Mouse (Mus musculus) neural tube, embryonic 14.5 days (tissue): Measurements from ENCODE around the gene Gm9837. TPM values are rescaled to one million over a fixed set of nuclear protein-coding genes. Genes with fewer than 3 reads are reported as not detected.

Source experiments
- ATAC-seq: fragments of 200-750 bp; cut with Nextera tagmentation; 2 replicates; pipeline ENCODE4 v1.8.0; 2017; ENCODE audit warnings: low read depth, mild to moderate bottlenecking, moderate TSS enrichment, moderate library complexity
- H3K27ac ChIP-seq: fragments of 300-500 bp; sonication (generic); 2 replicates; pipeline ENCODE4 v1.5.1; 2014; ENCODE audit warnings: low read depth, mild to moderate bottlenecking, control low read depth, low read length, moderate library complexity, mixed read lengths
- H3K27me3 ChIP-seq: fragments of 300-500 bp; sonication (generic); 2 replicates; pipeline ENCODE4 v1.6.1; 2014; ENCODE audit warnings: low read length; ENCODE audit not compliant: control insufficient read depth, insufficient read depth
- H3K36me3 ChIP-seq: fragments of 300-500 bp; sonication (generic); 2 replicates; pipeline ENCODE4 v1.6.1; 2014; ENCODE audit warnings: low read length, mixed read lengths; ENCODE audit not compliant: control insufficient read depth, insufficient read depth
- H3K4me1 ChIP-seq: fragments of 300-500 bp; sonication (generic); 2 replicates; pipeline ENCODE4 v1.6.1; 2014; ENCODE audit warnings: low read length; ENCODE audit not compliant: control insufficient read depth, insufficient read depth
- H3K4me2 ChIP-seq: fragments of 300-500 bp; sonication (generic); 2 replicates; pipeline ENCODE4 v1.6.1; 2014; ENCODE audit warnings: mild to moderate bottlenecking, low read depth, low read length, control low read depth
- H3K4me3 ChIP-seq: fragments of 300-500 bp; sonication (generic); 2 replicates; pipeline ENCODE4 v1.5.1; 2014; ENCODE audit warnings: low read depth, low read length, control low read depth, mixed read lengths
- H3K9ac ChIP-seq: fragments of 300-500 bp; sonication (generic); replicated peaks from 2 replicates; pipeline ENCODE4 v1.6.1; 2014; ENCODE audit warnings: low read depth, mild to moderate bottlenecking, control low read depth, low read length, mixed read lengths
- H3K9me3 ChIP-seq: fragments of 300-500 bp; sonication (generic); 2 replicates; pipeline ENCODE4 v1.6.1; 2016; ENCODE audit warnings: low read length; ENCODE audit not compliant: control insufficient read depth
- WGBS: fragments of 180-500 bp; shearing (Covaris S2); extraction: QIAGEN DNeasy Blood & Tissue Kit; methylation state at CpG from one replicate; pipeline ENCODE4 v1.1.7; 2014; 5-methylcytosine and 5-hydroxymethylcytosine counted together
- polyA plus RNA-seq: library from polyadenylated mRNA; unstranded; fragments of >200 nt; fragmentation: Nextera tagmentation; extraction: Ambion mirVana; gene quantifications from 2 replicates; pipeline ENCODE4 v1.2.1, GENCODE M21; 2014

The Gm9837 gene
- polyA plus RNA-seq, 1 experiment from 2014 or later: not detected

DNA sequence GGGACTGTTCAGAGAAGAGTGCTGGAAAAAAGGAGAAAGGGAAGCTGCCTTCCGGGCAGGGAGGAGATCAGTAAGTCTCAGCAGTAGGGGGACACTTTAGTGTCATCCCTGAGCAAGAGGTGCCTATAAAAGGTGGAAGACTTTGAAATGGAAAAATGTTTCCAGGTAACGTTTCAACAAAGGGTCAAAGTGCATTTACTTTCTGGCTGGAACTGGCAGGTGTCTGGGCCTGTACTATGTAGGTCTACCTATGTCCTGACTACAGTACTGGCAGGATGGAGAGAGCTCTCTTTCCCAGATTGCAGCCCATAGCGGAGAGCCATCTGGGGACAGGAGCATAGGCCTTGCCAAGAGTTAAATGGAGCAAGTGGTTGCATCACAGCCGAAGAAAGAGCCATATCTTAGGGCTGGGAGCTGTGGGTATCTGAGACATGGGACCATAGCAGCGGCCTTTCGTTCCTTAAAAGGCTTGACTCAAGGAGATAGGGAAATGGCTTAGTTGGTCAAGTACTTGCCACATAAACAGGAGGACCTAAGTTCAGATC lies 44.5 kb downstream of the Gm9837 start:
- no peak for ATAC-seq
- no peak overlapping the region for H3K4me2 ChIP-seq
- WGBS: 86% methylated on average over 6 of the region's 6 CpGs
- no peaks in the 10 kb centered on the region for H3K27me3 ChIP-seq
- H3K9me3 ChIP-seq: no peaks in the 10 kb centered on the region
- H3K4me3 ChIP-seq: no peak overlapping the region
- 0 out of 2 replicates have a peak, but pooled peaks cover 7% of the 10 kb centered on the region for H3K36me3 ChIP-seq
- no peak overlapping the region for H3K27ac ChIP-seq
- no peak overlapping the region for H3K9ac ChIP-seq
- peaks cover 6% of the 10 kb centered on the region; the same call in 1 of the 2 replicates for H3K4me1 ChIP-seq

DNA sequence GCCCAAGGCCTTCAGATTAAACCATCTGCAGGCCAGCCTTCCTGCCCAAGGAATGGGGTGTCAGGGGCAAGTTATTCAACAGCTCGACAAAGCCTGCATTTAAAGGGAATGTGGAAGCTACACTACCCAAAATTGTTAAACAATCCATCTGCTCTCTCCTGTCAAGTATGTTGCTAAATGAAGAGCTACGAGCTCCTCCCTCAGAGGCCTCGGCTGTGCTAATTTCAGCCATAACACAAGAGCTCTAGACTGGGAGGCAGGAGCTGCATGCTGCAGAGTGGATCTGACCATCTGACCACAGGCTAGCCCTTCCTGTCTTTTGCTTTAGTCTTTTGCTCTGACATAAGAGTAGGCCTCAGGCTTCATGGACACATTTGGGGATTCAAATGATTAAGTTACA lies 45.0 kb downstream of the Gm9837 start:
- WGBS: 71% methylated on average over 3 of the region's 3 CpGs
- peaks cover 10% of the 10 kb centered on the region; the same call in 1 of the 2 replicates for H3K36me3 ChIP-seq
- no peak overlapping the region for H3K4me2 ChIP-seq
- H3K4me3 ChIP-seq: no peak overlapping the region
- H3K9me3 ChIP-seq: no peaks in the 10 kb centered on the region
- H3K4me1 ChIP-seq: peaks cover 6% of the 10 kb centered on the region; the same call in 1 of the 2 replicates
- ATAC-seq: no peak
- no peak overlapping the region for H3K27ac ChIP-seq
- H3K9ac ChIP-seq: no peak overlapping the region
- no peaks in the 10 kb centered on the region for H3K27me3 ChIP-seq

DNA sequence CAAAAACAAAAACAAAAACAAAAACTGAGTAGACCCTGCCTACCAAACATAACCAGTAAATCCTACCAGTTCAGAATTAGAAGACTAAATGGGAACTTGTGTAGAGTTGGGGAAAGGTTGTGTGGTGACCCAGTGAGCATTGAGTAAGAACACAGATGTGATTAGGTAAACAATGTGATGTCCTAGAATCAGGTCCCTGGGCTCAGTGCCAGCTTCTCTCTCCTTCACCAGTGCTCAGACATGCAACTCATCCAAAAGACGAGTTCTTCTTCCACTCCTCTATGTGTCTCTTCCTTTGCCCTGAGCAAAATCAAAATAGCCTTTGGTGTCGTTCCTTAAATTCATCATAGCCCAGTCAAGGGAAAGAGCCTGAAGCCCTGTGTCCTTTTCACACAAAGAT lies 45.5 kb downstream of the Gm9837 start:
- WGBS: 80% methylated on average over 2 of the region's 2 CpGs
- Histone ChIP-seq H3K4me2 (no peak overlapping the region), H3K4me3 (no peak overlapping the region), H3K27me3 (no peaks in the 10 kb centered on the region), H3K27ac (no peak overlapping the region), H3K4me1 (peaks cover 5% of the 10 kb centered on the region; the same call in 1 of the 2 replicates), H3K9ac (no peak overlapping the region), H3K9me3 (no peaks in the 10 kb centered on the region), H3K36me3 (peaks cover 15% of the 10 kb centered on the region; the same call in 1 of the 2 replicates)
- no peak for ATAC-seq

DNA sequence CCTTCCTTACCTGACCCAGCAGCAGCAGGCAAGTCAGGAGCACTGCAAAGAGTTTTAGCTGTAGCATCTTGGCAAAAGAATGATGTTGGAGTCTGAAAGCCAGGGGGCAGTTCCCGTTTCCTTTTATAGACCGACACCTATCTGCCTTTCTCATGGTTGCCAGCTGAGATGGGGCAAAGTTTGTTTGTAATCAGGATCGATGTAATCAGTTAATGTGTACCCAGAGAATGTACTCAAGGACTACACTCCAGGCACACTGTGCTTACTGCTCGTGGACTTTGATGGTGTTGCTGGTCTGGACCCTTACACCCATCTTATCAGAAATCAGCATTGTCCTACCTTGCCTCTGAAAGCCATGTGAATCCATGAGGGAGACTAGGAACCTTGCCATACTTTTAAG lies 47.2 kb downstream of the Gm9837 start, which contains the start of gene Leap2:
Gene Leap2, minus strand, starts transcription at position 135 of the 400 bp plus-strand sequence.
- WGBS: 92% methylated on average over 4 of the region's 4 CpGs
- ATAC-seq: no peak
- no peak within 1 kb of the TSS for H3K27ac ChIP-seq

More for the DNA sequence above, 47.2 kb downstream of the Gm9837 start, which contains the start of gene Leap2:
- Histone ChIP-seq H3K9ac (no peak within 1 kb of the TSS), H3K27me3 (no peaks in the 10 kb centered on the region), H3K9me3 (no peaks in the 10 kb centered on the region), H3K4me3 (no peak within 1 kb of the TSS), H3K4me1 (no peaks in the 10 kb centered on the region), H3K36me3 (peaks cover 13% of the 10 kb centered on the region), H3K4me2 (no peak within 1 kb of the TSS)

Other genes starting within 250 kb of the Gm9837 start
- 51.7 and 53.8 TPM in 2 replicates for gene Hspa4, start 170.0 kb downstream of the Gm9837 start, polyA plus RNA-seq
- 16.8 and 18.7 TPM in 2 replicates for gene Zcchc10, start 145.8 kb downstream of the Gm9837 start, polyA plus RNA-seq
- 59.2 and 95.0 TPM in 2 replicates for gene Aff4, start 119.6 kb downstream of the Gm9837 start, polyA plus RNA-seq
- not detected in 2 replicates for gene Leap2, start 47.3 kb downstream of the Gm9837 start, polyA plus RNA-seq
- gene Uqcrq, start 39.6 kb downstream of the Gm9837 start, polyA plus RNA-seq: 771 and 826 TPM in 2 replicates
- gene Gdf9, start 39.5 kb downstream of the Gm9837 start, polyA plus RNA-seq: 3.4 and 5.3 TPM in 2 replicates
- gene Gm10447, start 13.4 kb downstream of the Gm9837 start, polyA plus RNA-seq: 0.14 TPM in 1 of 2 replicates, not detected in the other
- 1.8 and 2.9 TPM in 2 replicates for gene Shroom1, start 13.3 kb downstream of the Gm9837 start, polyA plus RNA-seq
- 0.23 TPM in 1 of 2 replicates, not detected in the other for gene Gm9945, start 9.7 kb upstream of the Gm9837 start, polyA plus RNA-seq
- gene Sowaha, start 9.8 kb upstream of the Gm9837 start, polyA plus RNA-seq: 0.66 and 1.1 TPM in 2 replicates
- 20.5 and 25.0 TPM in 2 replicates for gene Sept8, start 48.8 kb upstream of the Gm9837 start, polyA plus RNA-seq
- 280 and 308 TPM in 2 replicates for gene Kif3a, start 96.9 kb upstream of the Gm9837 start, polyA plus RNA-seq
- gene Il4, start 148.2 kb upstream of the Gm9837 start, polyA plus RNA-seq: 7.6 and 8.1 TPM in 2 replicates
- gene Il13, start 164.2 kb upstream of the Gm9837 start, polyA plus RNA-seq: not detected in 2 replicates
- 11.2 and 12.0 TPM in 2 replicates for gene Rad50, start 236.8 kb upstream of the Gm9837 start, polyA plus RNA-seq